Mouse (Mus musculus) megakaryocyte, adult 5-6 weeks (primary cell): Measurements from ENCODE around the gene Gpr55. TPM values are rescaled to one million over a fixed set of nuclear protein-coding genes. Genes with fewer than 3 reads are reported as not detected.

Experiments used
- total RNA-seq, 2 experiments: library from RNA; stranded (forward) in 1 of 2; stranded (reverse) in 1 of 2; fragments of 153-499, 151-499 nt in 1 of 2; fragments of 221-1000, 200-1000 nt in 1 of 2; gene quantifications; 2 replicates each; pipeline versions ENCODE4 v1.2.3 to v1.2.4; 2015 to 2017

The Gpr55 gene
- total RNA-seq, 2 experiments from 2014 or later, result 0.07 to 0.33 TPM

Other genes with a start within 250 kb of the Gpr55 start
- gene A630001G21Rik, start 182.4 kb downstream of the Gpr55 start, total RNA-seq (2015), result 59.3 and 63.8 TPM in 2 replicates
- gene A630001G21Rik, start 182.4 kb downstream of the Gpr55 start, total RNA-seq (2017), result 51.5 and 56.9 TPM in 2 replicates
- 64.3 and 74.3 TPM in 2 replicates for gene Cab39, start 167.6 kb downstream of the Gpr55 start, total RNA-seq (2015)
- 112 and 115 TPM in 2 replicates for gene Cab39, start 167.6 kb downstream of the Gpr55 start, total RNA-seq (2017)
- 32.8 and 32.9 TPM in 2 replicates for gene Itm2c, start 66.7 kb downstream of the Gpr55 start, total RNA-seq (2015)
- 77.9 and 83.6 TPM in 2 replicates for gene Itm2c, start 66.7 kb downstream of the Gpr55 start, total RNA-seq (2017)
- not detected in 2 replicates for gene 4933407L21Rik, start 32.5 kb downstream of the Gpr55 start, total RNA-seq (2015)
- gene 4933407L21Rik, start 32.5 kb downstream of the Gpr55 start, total RNA-seq (2017), result 0.22 TPM in 1 of 2 replicates, not detected in the other
- gene Spata3, start 55.8 kb upstream of the Gpr55 start, total RNA-seq (2015), result not detected in 2 replicates
- gene Spata3, start 55.8 kb upstream of the Gpr55 start, total RNA-seq (2017), result not detected in 2 replicates
- gene 2810459M11Rik, start 84.9 kb upstream of the Gpr55 start, total RNA-seq (2015), result not detected in 2 replicates
- gene 2810459M11Rik, start 84.9 kb upstream of the Gpr55 start, total RNA-seq (2017), result not detected in 2 replicates
- gene Psmd1, start 103.4 kb upstream of the Gpr55 start, total RNA-seq (2015), result 58.4 and 59.6 TPM in 2 replicates
- 89.5 and 91.9 TPM in 2 replicates for gene Psmd1, start 103.4 kb upstream of the Gpr55 start, total RNA-seq (2017)
- gene Htr2b, start 151.0 kb upstream of the Gpr55 start, total RNA-seq (2015), result not detected in 2 replicates
- gene Htr2b, start 151.0 kb upstream of the Gpr55 start, total RNA-seq (2017), result not detected in 2 replicates
- gene Gm21972, start 172.6 kb upstream of the Gpr55 start, total RNA-seq (2015), result 1.2 TPM in 1 of 2 replicates, not detected in the other
- gene Gm21972, start 172.6 kb upstream of the Gpr55 start, total RNA-seq (2017), result 0.84 and 4.3 TPM in 2 replicates
- 2.1 and 2.8 TPM in 2 replicates for gene Armc9, start 193.8 kb upstream of the Gpr55 start, total RNA-seq (2015)
- gene Armc9, start 193.8 kb upstream of the Gpr55 start, total RNA-seq (2017), result 2.1 and 4.5 TPM in 2 replicates